Mouse (Mus musculus): ENCODE data around the gene Il2rb.

DNA sequence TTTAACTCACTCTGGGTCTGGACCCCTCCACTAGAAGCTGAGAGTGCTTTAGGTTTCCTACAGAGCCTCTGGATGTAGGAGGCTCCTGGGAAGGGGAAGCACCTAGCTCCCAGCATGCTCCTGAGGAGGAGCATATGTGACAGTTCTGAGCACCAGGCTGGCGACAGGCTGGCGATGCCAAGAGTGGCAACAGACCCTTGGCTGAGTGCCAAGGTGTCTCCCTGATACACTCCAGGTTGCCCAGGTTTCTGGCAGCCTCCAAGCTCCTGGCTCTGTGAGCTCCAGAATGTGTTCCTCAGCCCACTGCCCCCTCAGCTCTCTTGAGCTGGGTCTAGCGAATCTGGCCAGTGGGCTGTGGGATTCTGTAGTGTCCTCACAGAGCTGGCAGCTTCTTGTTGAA is 46.5 kb upstream of the Il2rb start:
- TF ChIP-seq CTCF (IDR thresholded peaks at IDR 0.05) (no peak), EP300 (IDR thresholded peaks at IDR 0.05) (no peak)
